10 mouse cellular contexts compared by ENCODE assay signal in genomic region chr16:96533710-96534109, GRCm38 (mm10).
DNase-seq lines count a peak whose midpoint lies in the region; ATAC-seq and TF ChIP-seq lines count a peak whose summit lies in the region.
"Had no signal": no experiment of that assay in that cellular context is flagged by ENCODE, and none has a peak within 500 bp of the region (broad histone marks: within the 10 kb centered on the region; RNA-seq: fewer than 3 reads in every experiment).

No protein-coding gene starts in this region.

- no peak for ATAC-seq in kidney, embryonic 15.5 days (replicated peaks; ENCODE audit: low FRiP score)
- peak; percentile 90 for ATAC-seq in heart, embryonic 14.5 days (ENCODE audit: insufficient number of reproducible peaks, insufficient read depth, low FRiP score, low read depth)
- peak; percentile 98 for ATAC-seq in megakaryocyte-erythroid progenitor cell, adult 5-6 weeks (replicated peaks; ENCODE audit: low FRiP score, low TSS enrichment, poor library complexity, severe bottlenecking)

- peaks cover 5% of the 10 kb centered on the region; the same call in 1 of the 2 replicates for H3K4me1 ChIP-seq in kidney, adult 2 months (ENCODE audit: control insufficient read depth, insufficient read depth, low read length)
- 0 out of 2 replicates have a peak, but pooled peaks cover 3% of the 10 kb centered on the region for H3K4me1 ChIP-seq in kidney, embryonic 15.5 days
- peaks cover 9 to 55% of the 10 kb centered on the region in 2 experiments for H3K4me1 ChIP-seq in heart, embryonic 14.5 days (ENCODE audit: control insufficient read depth in 2 of 2, insufficient read depth in 2 of 2, low read length in 2 of 2)
- peaks cover 16% of the 10 kb centered on the region for H3K4me1 ChIP-seq in forebrain, embryonic 10.5 days
- H3K4me1 ChIP-seq: limb, embryonic 12.5 days had no signal

- TF ChIP-seq POLR2A in kidney, adult 2 months (IDR thresholded peaks at IDR 0.05; ENCODE audit: low read depth, low read length): no peak
- TF ChIP-seq POLR2A in brain, embryonic 14.5 days (IDR thresholded peaks at IDR 0.05; ENCODE audit: borderline replicate concordance, extremely low read depth, insufficient read depth, insufficient read length, poor library complexity, severe bottlenecking): no peak

- H3K4me2 ChIP-seq in kidney, embryonic 15.5 days: no peak overlapping the region
- H3K4me2 ChIP-seq in heart, embryonic 14.5 days (ENCODE audit: low read length): peak overlapping the region; percentile 50
- H3K4me2 ChIP-seq: limb, embryonic 12.5 days had no signal

- H3K4me3 ChIP-seq in kidney, adult 2 months (ENCODE audit: insufficient read depth, low read depth, low read length): no peak overlapping the region
- no peak overlapping the region for H3K4me3 ChIP-seq in kidney, embryonic 15.5 days (replicated peaks)
- H3K4me3 ChIP-seq in heart, embryonic 14.5 days (ENCODE audit: control insufficient read depth in 1 of 2, insufficient read depth in 1 of 2, low read depth in 1 of 2, low read length in 2 of 2): no peak overlapping the region
- H3K4me3 ChIP-seq in forebrain, embryonic 10.5 days: no peak overlapping the region
- H3K4me3 ChIP-seq: limb, embryonic 12.5 days; myocyte had no signal

- no peak for TF ChIP-seq CTCF in kidney, adult 2 months (conservative IDR thresholded peaks at IDR 0.05; ENCODE audit: insufficient read depth, insufficient read length, low read depth, low read length)
- TF ChIP-seq CTCF in brain, embryonic 14.5 days (IDR thresholded peaks at IDR 0.05; ENCODE audit: borderline replicate concordance, extremely low read depth, insufficient read depth, insufficient read length): no peak

- peak; percentile 19 for DNase-seq in kidney, adult 2 months
- peak; percentile 54 for DNase-seq in brain, embryonic 14.5 days (ENCODE audit: low read depth)
- DNase-seq in right cerebral cortex, postnatal 14 days: no peak
- no peak for DNase-seq in forebrain, embryonic 10.5 days (ENCODE audit: extremely low spot score, low spot score)
- no peak for DNase-seq in thymus, postnatal 25 days

- no peaks in the 10 kb centered on the region for H3K27me3 ChIP-seq in kidney, adult 2 months (replicated peaks; ENCODE audit: control insufficient read depth, insufficient read depth, low read length)
- H3K27me3 ChIP-seq in kidney, embryonic 15.5 days: peaks cover 2% of the 10 kb centered on the region; the same call in 1 of the 2 replicates
- H3K27me3 ChIP-seq in heart, embryonic 14.5 days (ENCODE audit: control insufficient read depth, insufficient read depth, low read length): peaks cover 35% of the 10 kb centered on the region
- H3K27me3 ChIP-seq in forebrain, embryonic 10.5 days (ENCODE audit: poor library complexity, severe bottlenecking): no peaks in the 10 kb centered on the region
- H3K27me3 ChIP-seq: limb, embryonic 12.5 days had no signal

- H3K27ac ChIP-seq in kidney, adult 2 months (ENCODE audit: insufficient read depth, low read depth, low read length): no peak overlapping the region
- H3K27ac ChIP-seq in kidney, embryonic 15.5 days: no peak overlapping the region
- peak overlapping the region in 1 of 2 experiments; percentile 41; a peak in 1 of 4 replicates for H3K27ac ChIP-seq in heart, embryonic 14.5 days (replicated peaks in 1 of 2; ENCODE audit: control insufficient read depth in 1 of 2, insufficient read depth in 1 of 2, low read depth in 2 of 2, low read length in 2 of 2)
- no peak overlapping the region for H3K27ac ChIP-seq in forebrain, embryonic 10.5 days
- H3K27ac ChIP-seq: limb, embryonic 12.5 days had no signal

- WGBS in kidney, adult 2 months: 68% methylated on average over 8 of the region's 8 CpGs
- 58% methylated on average over 8 of the region's 8 CpGs for WGBS in kidney, embryonic 15.5 days
- 5% methylated on average over 8 of the region's 8 CpGs for WGBS in heart, embryonic 14.5 days
- WGBS in forebrain, embryonic 10.5 days: 91% methylated on average over 8 of the region's 8 CpGs

- H3K9ac ChIP-seq in kidney, embryonic 15.5 days: no peak overlapping the region
- no peak overlapping the region for H3K9ac ChIP-seq in heart, embryonic 14.5 days (ENCODE audit: low read length)
- H3K9ac ChIP-seq: limb, embryonic 12.5 days had no signal

- no peaks in the 10 kb centered on the region for H3K9me3 ChIP-seq in kidney, embryonic 15.5 days (replicated peaks)
- no peaks in the 10 kb centered on the region for H3K9me3 ChIP-seq in heart, embryonic 14.5 days (ENCODE audit: control insufficient read depth, low read length)
- H3K9me3 ChIP-seq in forebrain, embryonic 10.5 days: no peaks in the 10 kb centered on the region
- H3K9me3 ChIP-seq: limb, embryonic 12.5 days had no signal

- H3K36me3 ChIP-seq in kidney, adult 2 months (ENCODE audit: control insufficient read depth, insufficient read depth, low read length): no peaks in the 10 kb centered on the region
- H3K36me3 ChIP-seq in kidney, embryonic 15.5 days: no peaks in the 10 kb centered on the region
- H3K36me3 ChIP-seq in heart, embryonic 14.5 days (ENCODE audit: control insufficient read depth, insufficient read depth, low read length): no peaks in the 10 kb centered on the region
- no peaks in the 10 kb centered on the region for H3K36me3 ChIP-seq in forebrain, embryonic 10.5 days (replicated peaks)
- H3K36me3 ChIP-seq: limb, embryonic 12.5 days had no signal

Comparison
In these comparisons a context has a peak if more than half of its experiments do, and no peak if none do; other contexts are left out.
1. DNase-seq: peak in kidney, adult 2 months (single experiment) and brain, embryonic 14.5 days (single experiment); none in right cerebral cortex, postnatal 14 days (single experiment), forebrain, embryonic 10.5 days (single experiment) and thymus, postnatal 25 days (single experiment).